Mouse (Mus musculus) left cerebral cortex, adult 2 months (tissue): Measurements from ENCODE around the gene Calm3. TPM values are rescaled to one million over a fixed set of nuclear protein-coding genes. Genes with fewer than 3 reads are reported as not detected.

Experiments used
- DNase-seq, 2 experiments: peaks; one replicate each; pipeline ENCODE4 v3.0.0; 2021 to 2022; ENCODE audit warnings: low spot score in 2 of 2, mixed read lengths in 1 of 2; ENCODE audit errors: extremely low spot score in 1 of 2
- H3K27ac ChIP-seq: fragments of 200-600 bp; 2 replicates; pipeline ENCODE4 v1.8.1; 2022
- H3K4me3 ChIP-seq: fragments of 200-600 bp; 2 replicates; pipeline ENCODE4 v1.8.1; 2022
- CTCF ChIP-seq: fragments of 200-600 bp; IDR thresholded peaks from 2 replicates; pipeline ENCODE4 v1.8.1; 2022; ENCODE audit warnings: antibody characterized with exemption, mild to moderate bottlenecking, moderate library complexity
- intact Hi-C: fragments of 180-260 bp; cut with DNase I; formaldehyde crosslinking; loops from one replicate; pipeline ENCODE4 v1.15.1; 2025
- total RNA-seq, 2 experiments: library from RNA; stranded (reverse); gene quantifications; 2 replicates each; pipeline ENCODE4 v1.2.3; 2021

The Calm3 gene
- total RNA-seq, 2 experiments from 2014 or later: 1,732 to 1,834 TPM

- H3K27ac ChIP-seq: no peak overlapping the region
- no peak for DNase-seq
- intact Hi-C loops: loop anchor here (5.0 kb wide), 1 partner anchor 38 kb away; no protein-coding TSS in a partner anchor
- no peak for TF ChIP-seq CTCF
- no peak overlapping the region for H3K4me3 ChIP-seq
Observed at GRCm38 (mm10) chr7:16900526-16900925, 23.4 kb downstream of the Calm3 start.

DNA sequence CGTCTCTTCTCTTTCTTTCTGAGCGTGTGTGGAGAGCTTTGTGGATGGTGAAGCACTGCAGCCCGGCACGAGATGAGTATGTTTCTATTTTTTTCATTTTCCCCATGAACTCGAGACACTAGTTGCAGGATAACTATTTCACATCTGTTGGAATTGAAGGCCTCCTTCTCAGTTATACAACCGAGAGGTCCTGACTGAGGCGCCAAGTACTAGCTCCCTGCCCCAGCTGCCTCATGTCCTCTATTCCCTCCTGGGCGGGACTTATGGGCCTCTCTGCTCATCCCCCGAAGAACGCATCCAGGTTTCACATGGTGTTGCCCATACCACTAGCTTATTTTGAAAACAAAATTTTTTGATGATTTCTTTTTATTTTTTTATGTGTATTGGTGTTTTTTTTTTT lies 28.4 kb downstream of the Calm3 start:
- intact Hi-C loops: loop anchor here (1.0 kb wide), 1 partner anchor 18 kb away; no protein-coding TSS in a partner anchor
- no peak for DNase-seq
- Histone ChIP-seq H3K4me3 (no peak overlapping the region), H3K27ac (no peak overlapping the region)
- TF ChIP-seq CTCF: no peak

DNA sequence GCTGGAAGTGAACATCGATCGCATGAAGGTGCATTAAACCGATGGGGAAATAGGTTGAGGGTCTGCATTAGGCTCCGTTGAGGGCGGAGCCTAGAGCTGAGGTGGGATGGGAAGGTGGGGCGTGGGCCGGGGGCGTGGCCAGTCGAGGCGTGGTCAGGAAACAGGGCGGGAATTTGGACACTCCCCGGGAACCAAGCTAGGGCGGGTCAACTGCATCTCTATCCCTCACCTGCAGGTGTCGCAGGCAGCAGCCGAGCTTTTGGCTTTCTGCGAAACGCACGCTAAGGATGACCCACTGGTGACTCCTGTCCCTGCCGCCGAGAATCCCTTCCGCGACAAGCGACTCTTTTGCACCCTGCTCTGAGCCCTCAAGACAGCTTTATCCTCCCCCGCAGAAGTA lies 28.9 kb downstream of the Calm3 start:
- peak; percentile 72 to 83 for DNase-seq
- peak; percentile 88 for TF ChIP-seq CTCF
- H3K4me3 ChIP-seq: peak overlapping the region; percentile 21; the same call in 1 of the 2 replicates
- H3K27ac ChIP-seq: no peak overlapping the region
- intact Hi-C loops: loop anchor here (1.0 kb wide), 1 partner anchor 18 kb away; no protein-coding TSS in a partner anchor

GRCm38 (mm10) chr7:16894279-16894678 lies 29.6 kb downstream of the Calm3 start:
- DNase-seq: no peak
- intact Hi-C loops: no loop called here
- no peak for TF ChIP-seq CTCF

DNA sequence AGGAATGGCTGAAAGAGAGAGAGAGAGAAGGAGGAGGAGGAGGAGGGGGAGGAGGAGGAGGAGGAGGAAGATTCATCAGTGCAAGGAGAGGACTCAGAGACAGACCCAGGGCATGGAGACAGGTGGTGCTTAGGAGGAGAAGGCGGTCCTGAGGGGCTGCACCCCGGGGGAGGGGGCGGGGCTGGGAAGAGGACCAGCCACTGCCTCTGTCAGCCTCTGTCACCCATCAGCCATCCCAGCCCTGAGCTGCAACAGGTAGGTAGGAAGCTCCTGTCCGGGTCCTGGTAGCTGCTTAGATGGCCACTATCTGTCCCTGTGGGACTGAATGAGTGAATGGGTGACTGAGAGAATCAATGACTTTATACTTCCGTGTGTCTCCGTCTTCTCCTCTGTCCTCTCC lies 30.3 kb downstream of the Calm3 start:
- Histone ChIP-seq H3K4me3 (no peak overlapping the region), H3K27ac (no peak overlapping the region)
- intact Hi-C loops: no loop called here
- no peak for DNase-seq
- no peak for TF ChIP-seq CTCF

More at GRCm38 (mm10) chr7:16894279-16894678, 29.6 kb downstream of the Calm3 start:
- H3K4me3 ChIP-seq: no peak overlapping the region
- H3K27ac ChIP-seq: no peak overlapping the region

- Histone ChIP-seq H3K27ac (no peak overlapping the region), H3K4me3 (no peak overlapping the region)
- intact Hi-C loops: loop anchor here (1.0 kb wide), 1 partner anchor 18 kb away; no protein-coding TSS in a partner anchor
- TF ChIP-seq CTCF: no peak
- no peak for DNase-seq
Observed at GRCm38 (mm10) chr7:16892352-16892730, 31.6 kb downstream of the Calm3 start.

DNA sequence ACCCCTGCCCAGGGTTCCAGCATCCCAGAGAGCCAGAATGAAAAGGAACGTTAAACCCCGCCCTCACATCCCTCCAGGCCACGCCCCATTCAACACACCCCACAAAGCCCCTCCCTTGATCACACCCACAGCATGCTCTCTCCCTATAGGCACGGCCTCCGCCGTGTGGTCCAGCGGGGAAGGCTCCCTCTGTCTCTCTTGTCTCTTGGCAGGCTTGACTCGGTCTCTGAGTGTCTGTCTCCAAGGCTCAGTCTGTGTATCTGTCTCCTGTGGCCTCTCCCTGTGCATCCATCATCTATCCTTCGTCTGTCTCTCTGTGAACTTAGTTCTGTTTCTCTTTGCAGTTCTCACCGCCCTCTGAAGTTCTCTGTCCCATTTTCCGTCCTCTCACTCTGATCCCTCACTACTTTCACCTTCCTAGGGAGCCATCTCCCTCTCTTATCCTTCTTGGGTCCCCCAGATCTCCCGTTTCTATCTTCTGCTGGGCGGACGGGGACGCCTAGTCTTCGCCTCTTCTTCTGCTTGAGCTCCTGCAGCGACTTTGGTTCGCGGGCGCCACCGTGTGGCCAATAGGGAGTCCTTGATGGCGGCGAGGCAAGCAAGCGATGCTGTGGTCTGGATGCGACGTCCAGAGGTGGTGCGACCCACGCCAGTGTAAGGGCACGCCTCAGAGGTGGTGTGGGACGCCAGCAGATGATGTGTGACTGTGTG lies 32.1 kb downstream of the Calm3 start, which contains the start of gene Gng8:
Gng8 (plus strand) TSS at position 146 of the 711 bp plus-strand sequence.
- DNase-seq: peak; percentile 83
- intact Hi-C loops: loop anchor here (1.0 kb wide), 1 partner anchor 17 kb away; no protein-coding TSS in a partner anchor
- H3K27ac ChIP-seq: peak within 1 kb of the TSS; percentile 42
- H3K4me3 ChIP-seq: peak within 1 kb of the TSS; percentile 34
- peak; percentile 86 for TF ChIP-seq CTCF

- Histone ChIP-seq H3K4me3 (no peak overlapping the region), H3K27ac (peak overlapping the region; percentile 42)
- no peak for TF ChIP-seq CTCF
- intact Hi-C loops: no loop called here
- DNase-seq: no peak
Observed at GRCm38 (mm10) chr7:16890944-16891343, 33.0 kb downstream of the Calm3 start.

- intact Hi-C loops: no loop called here
- Histone ChIP-seq H3K27ac (no peak overlapping the region), H3K4me3 (no peak overlapping the region)
- no peak for TF ChIP-seq CTCF
- no peak for DNase-seq
Observed at GRCm38 (mm10) chr7:16890536-16890935, 33.4 kb downstream of the Calm3 start.

- no peak for DNase-seq
- intact Hi-C loops: loop anchor here (10.0 kb wide), 1 partner anchor 141 kb away; no protein-coding TSS in a partner anchor
- no peak overlapping the region for H3K27ac ChIP-seq
- TF ChIP-seq CTCF: no peak
- H3K4me3 ChIP-seq: no peak overlapping the region
Observed at GRCm38 (mm10) chr7:16885905-16886304, 38.0 kb downstream of the Calm3 start.

DNA sequence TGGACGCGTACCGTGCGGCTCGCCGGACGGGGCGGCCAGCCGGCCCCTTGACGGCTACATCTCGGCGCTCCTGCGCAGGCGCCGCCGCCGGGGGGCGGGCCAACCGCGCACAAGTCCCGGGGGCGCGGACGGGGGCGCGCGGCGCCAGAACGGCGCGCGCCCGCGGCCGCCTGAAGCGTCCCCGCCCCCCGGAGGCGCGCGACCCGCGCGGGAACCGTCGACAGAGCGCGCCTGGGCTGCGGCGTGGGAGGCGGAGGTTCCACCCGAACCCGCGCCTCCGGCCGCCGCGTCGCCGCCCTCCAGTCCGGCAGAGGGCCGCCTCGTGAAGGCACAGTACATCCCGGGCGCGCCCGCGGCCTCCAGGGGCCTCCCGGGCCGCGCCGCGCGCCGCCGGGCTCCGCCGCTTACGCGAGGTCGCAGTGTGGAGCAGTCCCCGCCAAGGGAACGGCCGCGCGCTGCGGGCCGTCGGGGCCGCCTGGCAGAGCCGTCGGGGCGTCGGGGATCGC lies 38.6 kb downstream of the Calm3 start:
- DNase-seq: no peak
- Histone ChIP-seq H3K4me3 (no peak overlapping the region), H3K27ac (no peak overlapping the region)
- intact Hi-C loops: loop anchor here (10.0 kb wide), 1 partner anchor 141 kb away; no protein-coding TSS in a partner anchor
- no peak for TF ChIP-seq CTCF

DNA sequence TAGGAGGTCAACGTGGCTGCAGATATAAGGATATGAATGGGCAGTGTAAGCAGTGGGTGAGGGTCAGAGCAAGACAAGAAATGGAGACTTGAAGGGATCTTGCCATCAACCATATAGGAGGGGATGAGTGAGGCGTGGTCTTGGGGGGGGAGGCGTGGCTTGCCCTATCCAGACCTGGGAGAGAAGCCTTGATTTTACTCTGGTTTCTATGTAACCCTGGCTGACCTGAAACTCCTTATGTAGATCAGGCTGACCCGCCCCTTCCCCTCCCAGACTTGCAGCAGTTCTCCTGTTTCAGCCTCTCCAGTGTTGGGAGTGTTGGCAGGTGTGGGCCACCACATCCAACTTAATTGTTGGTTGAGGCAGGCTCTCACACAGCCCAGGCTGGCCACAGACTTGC lies 39.6 kb downstream of the Calm3 start:
- DNase-seq: no peak
- intact Hi-C loops: loop anchor here (10.0 kb wide), 1 partner anchor 140 kb away; no protein-coding TSS in a partner anchor
- TF ChIP-seq CTCF: no peak
- no peak overlapping the region for H3K27ac ChIP-seq
- H3K4me3 ChIP-seq: no peak overlapping the region
